Mouse (Mus musculus) limb, embryonic 10.5 days (tissue): ENCODE measurements around the gene 1700001O22Rik. TPM values are rescaled to one million over a fixed set of nuclear protein-coding genes. Genes with fewer than 3 reads are reported as not detected.

Source experiments
- DNase-seq: peaks from one replicate; pipeline ENCODE4 v3.0.0-alpha.2; 2017; ENCODE audit warnings: low spot score
- H3K27ac ChIP-seq: fragments of 300-500 bp; sonication (generic); 2 replicates; pipeline ENCODE4 v1.5.1; 2016; ENCODE audit warnings: mild to moderate bottlenecking
- H3K27me3 ChIP-seq: fragments of 300-500 bp; sonication (generic); 2 replicates; pipeline ENCODE4 v1.6.1; 2016; ENCODE audit warnings: low read depth, mild to moderate bottlenecking; ENCODE audit not compliant: poor library complexity, severe bottlenecking
- H3K36me3 ChIP-seq: fragments of 300-500 bp; sonication (generic); 2 replicates; pipeline ENCODE4 v1.6.1; 2016; ENCODE audit warnings: mild to moderate bottlenecking, moderate library complexity
- H3K4me1 ChIP-seq: fragments of 300-500 bp; sonication (generic); 2 replicates; pipeline ENCODE4 v1.6.1; 2016
- H3K4me3 ChIP-seq: fragments of 300-500 bp; sonication (generic); 2 replicates; pipeline ENCODE4 v1.5.1; 2016; ENCODE audit warnings: mild to moderate bottlenecking, moderate library complexity
- H3K9me3 ChIP-seq: fragments of 300-500 bp; sonication (generic); replicated peaks from 2 replicates; pipeline ENCODE4 v1.6.1; 2016; ENCODE audit warnings: mild to moderate bottlenecking
- WGBS: fragments of 180-500 bp; shearing (Covaris S2); methylation state at CpG from one replicate; pipeline ENCODE4 v1.1.7; 2016; 5-methylcytosine and 5-hydroxymethylcytosine counted together
- polyA plus RNA-seq: library from polyadenylated mRNA; unstranded; fragments of >200 nt; fragmentation: Nextera tagmentation; extraction: Ambion mirVana; gene quantifications from 2 replicates; pipeline ENCODE4 v1.2.1, GENCODE M21; 2016

Gene 1700001O22Rik
- polyA plus RNA-seq, 1 experiment from 2014 or later: 4.0 TPM

- no peaks in the 10 kb centered on the region for H3K9me3 ChIP-seq
- peak overlapping the region; percentile 91 for H3K27ac ChIP-seq
- peak overlapping the region; percentile 50 for H3K4me3 ChIP-seq
- peaks cover 58% of the 10 kb centered on the region for H3K4me1 ChIP-seq
- peak; percentile 90 for DNase-seq
- H3K27me3 ChIP-seq: no peaks in the 10 kb centered on the region
- 5% methylated on average over 40 of the region's 40 CpGs for WGBS
- H3K36me3 ChIP-seq: no peaks in the 10 kb centered on the region
Observed at GRCm38 (mm10) chr2:30784078-30784994, 19.1 kb downstream of the 1700001O22Rik start.

GRCm38 (mm10) chr2:30783346-30783745 is 20.1 kb downstream of the 1700001O22Rik start:
- Histone ChIP-seq H3K4me1 (peaks cover 68% of the 10 kb centered on the region), H3K27ac (peak overlapping the region; percentile 91), H3K36me3 (no peaks in the 10 kb centered on the region), H3K9me3 (no peaks in the 10 kb centered on the region), H3K27me3 (no peaks in the 10 kb centered on the region), H3K4me3 (peak overlapping the region; percentile 50)
- 2% methylated on average over 13 of the region's 13 CpGs for WGBS
- DNase-seq: peak; percentile 83

- Histone ChIP-seq H3K4me3 (peak overlapping the region; percentile 50), H3K27me3 (no peaks in the 10 kb centered on the region), H3K9me3 (no peaks in the 10 kb centered on the region), H3K36me3 (no peaks in the 10 kb centered on the region), H3K27ac (peak overlapping the region; percentile 91), H3K4me1 (peaks cover 72% of the 10 kb centered on the region)
- WGBS: 73% methylated on average over 8 of the region's 8 CpGs
- no peak for DNase-seq
Observed at GRCm38 (mm10) chr2:30782312-30783290, 20.9 kb downstream of the 1700001O22Rik start.

- Histone ChIP-seq H3K4me3 (no peak overlapping the region), H3K27me3 (no peaks in the 10 kb centered on the region), H3K9me3 (no peaks in the 10 kb centered on the region), H3K4me1 (peaks cover 47% of the 10 kb centered on the region), H3K27ac (peak overlapping the region; percentile 75), H3K36me3 (no peaks in the 10 kb centered on the region)
- no peak for DNase-seq
- WGBS: 2% methylated on average over 5 of the region's 5 CpGs
Observed at GRCm38 (mm10) chr2:30779241-30779640, 24.2 kb downstream of the 1700001O22Rik start.

GRCm38 (mm10) chr2:30778235-30778634 is 25.2 kb downstream of the 1700001O22Rik start:
- 0 out of 2 replicates have a peak overlapping the region, but pooled peaks have one; percentile 75 for H3K27ac ChIP-seq
- WGBS: 77% methylated on average over 4 of the region's 4 CpGs

GRCm38 (mm10) chr2:30777266-30777665 is 26.2 kb downstream of the 1700001O22Rik start:
- WGBS: 73% methylated on average over 3 of the region's 3 CpGs
- H3K4me1 ChIP-seq: peaks cover 49% of the 10 kb centered on the region
- DNase-seq: no peak
- H3K9me3 ChIP-seq: no peaks in the 10 kb centered on the region
- H3K27ac ChIP-seq: peak overlapping the region; percentile 10; the same call in 1 of the 2 replicates
- no peaks in the 10 kb centered on the region for H3K27me3 ChIP-seq
- H3K4me3 ChIP-seq: no peak overlapping the region
- H3K36me3 ChIP-seq: no peaks in the 10 kb centered on the region

More at GRCm38 (mm10) chr2:30778235-30778634, 25.2 kb downstream of the 1700001O22Rik start:
- Histone ChIP-seq H3K9me3 (no peaks in the 10 kb centered on the region), H3K27me3 (no peaks in the 10 kb centered on the region), H3K36me3 (no peaks in the 10 kb centered on the region), H3K4me1 (peaks cover 43% of the 10 kb centered on the region), H3K4me3 (no peak overlapping the region)
- DNase-seq: no peak

- DNase-seq: no peak
- Histone ChIP-seq H3K27ac (0 out of 2 replicates have a peak overlapping the region, but pooled peaks have one; percentile 1), H3K36me3 (no peaks in the 10 kb centered on the region), H3K4me3 (no peak overlapping the region), H3K27me3 (no peaks in the 10 kb centered on the region), H3K4me1 (peaks cover 63% of the 10 kb centered on the region), H3K9me3 (no peaks in the 10 kb centered on the region)
- WGBS: 53% methylated on average over 3 of the region's 3 CpGs
Observed at GRCm38 (mm10) chr2:30775955-30776354, 27.5 kb downstream of the 1700001O22Rik start.

- DNase-seq: no peak
- H3K9me3 ChIP-seq: no peaks in the 10 kb centered on the region
- H3K27ac ChIP-seq: peak overlapping the region; percentile 84
- 83% methylated on average over 8 of the region's 8 CpGs for WGBS
- H3K4me1 ChIP-seq: peaks cover 52% of the 10 kb centered on the region
- H3K27me3 ChIP-seq: no peaks in the 10 kb centered on the region
- no peaks in the 10 kb centered on the region for H3K36me3 ChIP-seq
- H3K4me3 ChIP-seq: no peak overlapping the region
Observed at GRCm38 (mm10) chr2:30773313-30774005, 30.0 kb downstream of the 1700001O22Rik start.

GRCm38 (mm10) chr2:30772581-30773312 is 30.7 kb downstream of the 1700001O22Rik start:
- peaks cover 50% of the 10 kb centered on the region for H3K4me1 ChIP-seq
- no peaks in the 10 kb centered on the region for H3K36me3 ChIP-seq
- H3K27me3 ChIP-seq: 0 out of 2 replicates have a peak, but pooled peaks cover 3% of the 10 kb centered on the region
- H3K4me3 ChIP-seq: peak overlapping the region; percentile 58; the same call in 1 of the 2 replicates
- DNase-seq: no peak
- H3K9me3 ChIP-seq: no peaks in the 10 kb centered on the region
- WGBS: 49% methylated on average over 15 of the region's 15 CpGs
- peak overlapping the region; percentile 84 for H3K27ac ChIP-seq

- peaks cover 50% of the 10 kb centered on the region for H3K4me1 ChIP-seq
- no peak for DNase-seq
- H3K4me3 ChIP-seq: peak overlapping the region; percentile 58
- 0 out of 2 replicates have a peak, but pooled peaks cover 5% of the 10 kb centered on the region for H3K27me3 ChIP-seq
- H3K36me3 ChIP-seq: no peaks in the 10 kb centered on the region
- H3K9me3 ChIP-seq: no peaks in the 10 kb centered on the region
- H3K27ac ChIP-seq: peak overlapping the region; percentile 84
- WGBS: 9% methylated on average over 19 of the region's 19 CpGs
Observed at GRCm38 (mm10) chr2:30771806-30772460, 31.5 kb downstream of the 1700001O22Rik start.

GRCm38 (mm10) chr2:30771368-30771805 is 32.1 kb downstream of the 1700001O22Rik start:
- peak overlapping the region; percentile 84 for H3K27ac ChIP-seq
- peak overlapping the region; percentile 58 for H3K4me3 ChIP-seq
- H3K9me3 ChIP-seq: no peaks in the 10 kb centered on the region
- peak; percentile 66 for DNase-seq
- peaks cover 50% of the 10 kb centered on the region for H3K4me1 ChIP-seq
- 0 out of 2 replicates have a peak, but pooled peaks cover 5% of the 10 kb centered on the region for H3K27me3 ChIP-seq
- under 1% methylated on average over 50 of the region's 51 CpGs for WGBS
- H3K36me3 ChIP-seq: no peaks in the 10 kb centered on the region
